Mouse (Mus musculus) liver, embryonic 14.5 days (tissue): ENCODE measurements around the gene Ttc21b.

Source experiments
- CTCF ChIP-seq: IDR thresholded peaks from 2 replicates; pipeline ENCODE4 v1.5.1; 2016; ENCODE audit warnings: antibody characterized with exemption, low read depth, control low read depth
- EP300 ChIP-seq: IDR thresholded peaks from 2 replicates; pipeline ENCODE4 v1.6.1; 2016; ENCODE audit warnings: antibody characterized with exemption, low read depth

GRCm38 (mm10) chr2:66184431-66185164, 71.8 kb downstream of the Ttc21b start:
- peak; percentile 42 for TF ChIP-seq CTCF
- TF ChIP-seq EP300: no peak
